Mouse (Mus musculus) MEL (cell line): ENCODE measurements around the gene Lnp1. TPM values are rescaled to one million over a fixed set of nuclear protein-coding genes. Genes with fewer than 3 reads are reported as not detected.
"Not testable (repeated sequence)": the region's sequence is repeated elsewhere in the genome, so short reads cannot be mapped to it uniquely, and the experiment has no call there.

ENCODE experiments used
- DNase-seq: peaks from one replicate; pipeline ENCODE4 v3.0.0; 2011; ENCODE audit warnings: low read depth, low spot score
- H3K27ac ChIP-seq: 2 replicates; pipeline ENCODE4 v1.5.1; 2012; ENCODE audit warnings: low read depth, mild to moderate bottlenecking, control low read depth, low read length, moderate library complexity; ENCODE audit not compliant: control insufficient read depth
- H3K27me3 ChIP-seq, 2 experiments: fragments of 150-350 bp in 1 of 2; sonication (generic) in 1 of 2; 2 replicates each; pipeline ENCODE4 v1.6.1; 2012; ENCODE audit warnings: low read length in 2 of 2, mild to moderate bottlenecking in 2 of 2, improper control_type of control experiment in 1 of 2, moderate library complexity in 1 of 2; ENCODE audit not compliant: insufficient read depth in 2 of 2, control insufficient read depth in 1 of 2
- H3K36me3 ChIP-seq, 2 experiments: 2 replicates each; pipeline ENCODE4 v1.6.1; 2012 to 2014; ENCODE audit warnings: low read length in 2 of 2, improper control_type of control experiment in 1 of 2, inconsistent platforms in 1 of 2, mild to moderate bottlenecking in 1 of 2; ENCODE audit not compliant: insufficient read depth in 2 of 2, control insufficient read depth in 1 of 2
- H3K4me1 ChIP-seq, 2 experiments: fragments of 150-350 bp in 1 of 2; sonication (generic) in 1 of 2; 2 replicates each; pipeline ENCODE4 v1.6.1; 2012; ENCODE audit warnings: low read length in 2 of 2, improper control_type of control experiment in 1 of 2, mild to moderate bottlenecking in 1 of 2; ENCODE audit not compliant: insufficient read depth in 2 of 2, control insufficient read depth in 1 of 2
- H3K4me3 ChIP-seq, 2 experiments: fragments of 150-350 bp in 1 of 2; sonication (generic) in 1 of 2; 2 replicates each; pipeline ENCODE4 v1.5.1; 2012; ENCODE audit warnings: low read depth in 2 of 2, low read length in 2 of 2, mild to moderate bottlenecking in 2 of 2, moderate library complexity in 2 of 2, control low read depth in 1 of 2, improper control_type of control experiment in 1 of 2; ENCODE audit not compliant: control insufficient read depth in 1 of 2, insufficient read depth in 1 of 2
- H3K79me2 ChIP-seq: 2 replicates; pipeline ENCODE4 v1.6.1; 2012; ENCODE audit warnings: mild to moderate bottlenecking, low read length, moderate library complexity; ENCODE audit not compliant: control insufficient read depth, poor library complexity, insufficient read depth
- H3K9ac ChIP-seq: 2 replicates; pipeline ENCODE4 v1.6.1; 2012; ENCODE audit warnings: low read depth, mild to moderate bottlenecking, control low read depth, low read length, moderate library complexity; ENCODE audit not compliant: control insufficient read depth, poor library complexity, severe bottlenecking
- H3K9me3 ChIP-seq: fragments of 150-350 bp; sonication (generic); replicated peaks from 2 replicates; pipeline ENCODE4 v1.6.1; 2012; ENCODE audit warnings: mild to moderate bottlenecking, low read length, improper control_type of control experiment, moderate library complexity; ENCODE audit not compliant: insufficient read depth
- CHD2 ChIP-seq: IDR thresholded peaks from 2 replicates; pipeline ENCODE4 v1.6.1; 2011; ENCODE audit warnings: low read length, improper control_type of control experiment
- CTCF ChIP-seq, 3 experiments: IDR thresholded peaks in 2 of 3; conservative IDR thresholded peaks in 1 of 3; 2 replicates each; pipeline ENCODE4 v1.5.1; 2011 to 2012; ENCODE audit warnings: low read length in 3 of 3, low read depth in 2 of 3, mild to moderate bottlenecking in 2 of 3, improper control_type of control experiment in 1 of 3, inconsistent platforms in 1 of 3, mixed read lengths in 1 of 3, moderate library complexity in 1 of 3; ENCODE audit not compliant: control insufficient read depth in 1 of 3, insufficient read depth in 1 of 3, poor library complexity in 1 of 3, severe bottlenecking in 1 of 3
- E2F4 ChIP-seq: IDR thresholded peaks from 2 replicates; pipeline ENCODE4 v1.6.1; 2011; ENCODE audit warnings: low read depth, low read length, improper control_type of control experiment, borderline replicate concordance
- ELF1 ChIP-seq: IDR thresholded peaks from 2 replicates; pipeline ENCODE4 v1.6.1; 2014; ENCODE audit warnings: low read depth, mild to moderate bottlenecking, inconsistent platforms, low read length, improper control_type of control experiment, moderate library complexity
- ETS1 ChIP-seq: IDR thresholded peaks from 2 replicates; pipeline ENCODE4 v1.6.1; 2012; ENCODE audit warnings: low read depth, mild to moderate bottlenecking, inconsistent platforms, low read length, improper control_type of control experiment, moderate library complexity
- HCFC1 ChIP-seq: IDR thresholded peaks from 2 replicates; pipeline ENCODE4 v1.6.1; 2012; ENCODE audit warnings: low read depth, mild to moderate bottlenecking, inconsistent platforms, low read length, improper control_type of control experiment, moderate library complexity
- MYC ChIP-seq: IDR thresholded peaks from 2 replicates; pipeline ENCODE4 v1.6.1; 2011; ENCODE audit warnings: low read depth, mild to moderate bottlenecking, low read length, improper control_type of control experiment, moderate library complexity
- NELFE ChIP-seq: IDR thresholded peaks from 2 replicates; pipeline ENCODE4 v1.6.1; 2011; ENCODE audit warnings: low read depth, low read length, improper control_type of control experiment
- POLR2A ChIP-seq, 2 experiments: IDR thresholded peaks; 2 replicates each; pipeline ENCODE4 v1.6.1; 2011 to 2012; ENCODE audit warnings: low read length in 2 of 2, mild to moderate bottlenecking in 2 of 2, control low read depth in 1 of 2, improper control_type of control experiment in 1 of 2, low read depth in 1 of 2, moderate library complexity in 1 of 2; ENCODE audit not compliant: control insufficient read depth in 1 of 2, insufficient read depth in 1 of 2, poor library complexity in 1 of 2
- POLR2AphosphoS5 ChIP-seq: IDR thresholded peaks from 2 replicates; pipeline ENCODE4 v1.6.1; 2012; ENCODE audit warnings: low read depth, borderline replicate concordance, mild to moderate bottlenecking, inconsistent platforms, low read length, moderate library complexity, mixed read lengths
- RAD21 ChIP-seq: IDR thresholded peaks from 2 replicates; pipeline ENCODE4 v1.6.1; 2011; ENCODE audit warnings: mild to moderate bottlenecking, low read depth, low read length, improper control_type of control experiment
- RCOR1 ChIP-seq: IDR thresholded peaks from 2 replicates; pipeline ENCODE4 v1.6.1; 2012; ENCODE audit warnings: low read depth, mild to moderate bottlenecking, inconsistent platforms, low read length, improper control_type of control experiment
- SIN3A ChIP-seq: IDR thresholded peaks from 2 replicates; pipeline ENCODE4 v1.6.1; 2012; ENCODE audit warnings: low read length, improper control_type of control experiment, inconsistent platforms
- SMC3 ChIP-seq: IDR thresholded peaks from 2 replicates; pipeline ENCODE4 v1.6.1; 2011; ENCODE audit warnings: low read depth, low read length, improper control_type of control experiment
- TAL1 ChIP-seq: IDR thresholded peaks from 2 replicates; pipeline ENCODE4 v1.6.1; 2012; ENCODE audit warnings: mild to moderate bottlenecking, inconsistent platforms, low read length, moderate library complexity, mixed read lengths
- TBP ChIP-seq: IDR thresholded peaks from 2 replicates; pipeline ENCODE4 v1.8.0; 2011; ENCODE audit warnings: low read depth, low read length, improper control_type of control experiment
- UBTF ChIP-seq: IDR thresholded peaks from 2 replicates; pipeline ENCODE4 v1.6.1; 2012; ENCODE audit warnings: low read depth, mild to moderate bottlenecking, inconsistent platforms, low read length, improper control_type of control experiment, moderate library complexity, borderline replicate concordance; ENCODE audit not compliant: insufficient read depth
- USF1 ChIP-seq: IDR thresholded peaks from 2 replicates; pipeline ENCODE4 v1.6.1; 2014; ENCODE audit warnings: low read depth, mild to moderate bottlenecking, inconsistent platforms, low read length, improper control_type of control experiment, moderate library complexity
- polyA plus RNA-seq, 2 experiments: library from polyadenylated mRNA; stranded (reverse) in 1 of 2; unstranded in 1 of 2; fragments of >175 nt in 1 of 2; fragments of >200 nt in 1 of 2; gene quantifications; 2 replicates each; pipeline versions ENCODE4 v1.2.1 to v1.2.4; 2012; ENCODE audit warnings: low replicate concordance in 2 of 2, low read depth in 1 of 2; ENCODE audit not compliant: insufficient read length in 2 of 2, insufficient read depth in 1 of 2, missing spikeins in 1 of 2
- total RNA-seq: library from RNA; depleted of rRNA; stranded (reverse); fragments of 300-350 nt; gene quantifications from 2 replicates; pipeline ENCODE4 v1.2.3, GENCODE M21; 2012; rRNA removed

The Lnp1 gene
- total RNA-seq = not detected in 2 replicates
- polyA plus RNA-seq = not detected

DNA sequence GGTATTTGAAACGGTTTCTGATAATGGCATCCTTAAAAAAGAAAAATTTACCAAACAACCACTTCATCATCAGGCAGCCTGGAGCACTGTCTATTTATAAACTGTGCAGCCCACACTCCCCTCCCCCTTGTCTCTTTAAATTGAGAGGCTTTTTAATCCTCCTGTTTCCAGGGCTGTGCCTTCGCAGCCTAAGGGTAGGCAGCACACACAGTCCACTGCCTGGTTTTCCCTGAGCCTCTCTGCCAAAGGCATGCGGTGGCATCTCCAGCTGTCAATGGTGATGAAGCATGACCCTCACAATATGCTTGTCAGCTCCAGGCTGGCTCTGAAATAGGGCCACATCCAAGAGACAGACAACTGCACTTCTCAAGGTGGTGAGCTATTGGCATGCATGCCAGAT, at the start of gene Lnp1:
Gene Lnp1 (minus strand): TSS at position 39 of the 400 bp plus-strand sequence.
- no peak for DNase-seq
- H3K9me3 ChIP-seq = no peaks in the 10 kb centered on the region
- H3K36me3 ChIP-seq = no peaks in the 10 kb centered on the region
- no peak within 1 kb of the TSS for H3K4me3 ChIP-seq
- H3K4me1 ChIP-seq = no peaks in the 10 kb centered on the region
- no peak within 1 kb of the TSS for H3K9ac ChIP-seq
- H3K79me2 ChIP-seq = no peaks in the 10 kb centered on the region
- H3K27me3 ChIP-seq = peaks cover 2 to 6% of the 10 kb centered on the region in 2 experiments; a peak in 3 of 4 replicates
- no peak within 1 kb of the TSS for H3K27ac ChIP-seq
- TF ChIP-seq TBP (no peak), POLR2A (IDR thresholded peaks at IDR 0.05; ENCODE audit: control insufficient read depth in 1 of 2, insufficient read depth in 1 of 2, low read depth in 1 of 2, low read length in 2 of 2, poor library complexity in 1 of 2) (no peak), USF1 (no peak), UBTF (no peak), CTCF (IDR thresholded peaks at IDR 0.05 in 2 of 3, conservative IDR thresholded peaks at IDR 0.05 in 1 of 3; ENCODE audit: control insufficient read depth in 1 of 3, insufficient read depth in 1 of 3, low read depth in 2 of 3, low read length in 3 of 3, poor library complexity in 1 of 3, severe bottlenecking in 1 of 3) (no peak), RAD21 (no peak), NELFE (no peak), POLR2AphosphoS5 (no peak), SMC3 (no peak), SIN3A (no peak), ELF1 (no peak), ETS1 (no peak), TAL1 (no peak), E2F4 (no peak), MYC (no peak), CHD2 (no peak), RCOR1 (no peak)

DNA sequence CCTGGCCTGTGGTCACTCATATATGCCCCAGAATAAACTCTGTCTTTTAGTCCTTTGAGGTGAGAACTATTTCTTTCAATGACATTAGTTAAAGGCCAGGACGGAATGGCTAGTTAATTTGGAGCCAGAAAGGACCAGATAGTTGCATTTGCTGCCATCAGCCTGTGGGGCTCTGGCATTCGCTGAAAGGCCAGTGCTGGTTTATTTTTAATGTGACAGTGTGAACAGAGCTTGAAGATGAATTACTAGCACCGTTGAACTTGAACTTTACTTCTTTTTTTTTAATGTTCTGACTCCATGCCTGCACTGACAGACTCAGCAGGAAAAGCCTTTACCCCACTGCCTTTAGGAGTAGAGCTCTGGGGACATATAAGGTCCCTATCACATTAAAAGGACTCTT, 46.8 kb upstream of the Lnp1 start:
- TF ChIP-seq HCFC1 = no peak
- no peak overlapping the region for H3K27ac ChIP-seq
- H3K36me3 ChIP-seq = no peaks in the 10 kb centered on the region
- H3K9me3 ChIP-seq = no peaks in the 10 kb centered on the region
- H3K9ac ChIP-seq = no peak overlapping the region
- no peaks in the 10 kb centered on the region for H3K4me1 ChIP-seq
- DNase-seq = no peak
- H3K79me2 ChIP-seq = no peaks in the 10 kb centered on the region
- peaks cover 0 to 2% of the 10 kb centered on the region in 2 experiments; a peak in 1 of 4 replicates for H3K27me3 ChIP-seq
- H3K4me3 ChIP-seq = no peak overlapping the region

GRCm38 (mm10) chr16:56958311-56958710, 30.4 kb upstream of the Lnp1 start:
- not testable (repeated sequence) for DNase-seq, H3K27me3 ChIP-seq

More at GRCm38 (mm10) chr16:56958311-56958710, 30.4 kb upstream of the Lnp1 start:
- H3K36me3 ChIP-seq, H3K9ac ChIP-seq, H3K9me3 ChIP-seq, H3K27ac ChIP-seq, H3K79me2 ChIP-seq, H3K4me1 ChIP-seq, H3K4me3 ChIP-seq: not testable (repeated sequence)
